Mouse (Mus musculus): ENCODE results near the gene Med27. TPM values are rescaled to one million over a fixed set of nuclear protein-coding genes. Genes with fewer than 3 reads are reported as not detected.

Gene Med27
- polyA plus RNA-seq, 1 experiment, result 25.9 TPM

- Histone ChIP-seq H3K4me1 (ENCODE audit: control insufficient read depth, insufficient read depth, low read length) (no peaks in the 10 kb centered on the region), H3K27ac (ENCODE audit: insufficient read depth, low read depth, low read length) (no peak overlapping the region), H3K4me3 (ENCODE audit: insufficient read depth, low read depth, low read length) (no peak overlapping the region), H3K36me3 (ENCODE audit: control insufficient read depth, insufficient read depth, low read length) (no peaks in the 10 kb centered on the region), H3K27me3 (replicated peaks; ENCODE audit: control insufficient read depth, insufficient read depth, low read length) (no peaks in the 10 kb centered on the region)
- no peak for DNase-seq
- WGBS, result 87% methylated on average over 9 of the region's 9 CpGs
- no peak for TF ChIP-seq POLR2A (IDR thresholded peaks at IDR 0.05; ENCODE audit: low read depth, low read length)
- TF ChIP-seq CTCF (conservative IDR thresholded peaks at IDR 0.05; ENCODE audit: insufficient read depth, insufficient read length, low read depth, low read length), result no peak
Observed at GRCm38 (mm10) chr2:29456631-29457320, 110.2 kb downstream of the Med27 start.

- Histone ChIP-seq H3K4me1 (ENCODE audit: control insufficient read depth, insufficient read depth, low read length) (peaks cover 2% of the 10 kb centered on the region; the same call in 1 of the 2 replicates), H3K27me3 (replicated peaks; ENCODE audit: control insufficient read depth, insufficient read depth, low read length) (no peaks in the 10 kb centered on the region), H3K36me3 (ENCODE audit: control insufficient read depth, insufficient read depth, low read length) (no peaks in the 10 kb centered on the region), H3K27ac (ENCODE audit: insufficient read depth, low read depth, low read length) (no peak overlapping the region), H3K4me3 (ENCODE audit: insufficient read depth, low read depth, low read length) (no peak overlapping the region)
- no peak for TF ChIP-seq POLR2A (IDR thresholded peaks at IDR 0.05; ENCODE audit: low read depth, low read length)
- no peak for TF ChIP-seq CTCF (conservative IDR thresholded peaks at IDR 0.05; ENCODE audit: insufficient read depth, insufficient read length, low read depth, low read length)
- DNase-seq, result no peak
- WGBS, result 78% methylated on average over 2 of the region's 2 CpGs
Observed at GRCm38 (mm10) chr2:29457677-29458076, 111.1 kb downstream of the Med27 start.

- WGBS, result 92% methylated on average over 3 of the region's 3 CpGs
- TF ChIP-seq POLR2A (IDR thresholded peaks at IDR 0.05; ENCODE audit: low read depth, low read length), result no peak
- TF ChIP-seq CTCF (conservative IDR thresholded peaks at IDR 0.05; ENCODE audit: insufficient read depth, insufficient read length, low read depth, low read length), result no peak
- no peaks in the 10 kb centered on the region for H3K36me3 ChIP-seq (ENCODE audit: control insufficient read depth, insufficient read depth, low read length)
- H3K4me1 ChIP-seq (ENCODE audit: control insufficient read depth, insufficient read depth, low read length), result peaks cover 8% of the 10 kb centered on the region; the same call in 1 of the 2 replicates
- no peak overlapping the region for H3K4me3 ChIP-seq (ENCODE audit: insufficient read depth, low read depth, low read length)
- no peak for DNase-seq
- H3K27ac ChIP-seq (ENCODE audit: insufficient read depth, low read depth, low read length), result no peak overlapping the region
- no peaks in the 10 kb centered on the region for H3K27me3 ChIP-seq (replicated peaks; ENCODE audit: control insufficient read depth, insufficient read depth, low read length)
Observed at GRCm38 (mm10) chr2:29458346-29458950, 111.8 kb downstream of the Med27 start.

- peaks cover 10% of the 10 kb centered on the region; the same call in 1 of the 2 replicates for H3K4me1 ChIP-seq (ENCODE audit: control insufficient read depth, insufficient read depth, low read length)
- TF ChIP-seq CTCF (conservative IDR thresholded peaks at IDR 0.05; ENCODE audit: insufficient read depth, insufficient read length, low read depth, low read length) (no peak), POLR2A (IDR thresholded peaks at IDR 0.05; ENCODE audit: low read depth, low read length) (no peak)
- H3K27ac ChIP-seq (ENCODE audit: insufficient read depth, low read depth, low read length), result no peak overlapping the region
- no peaks in the 10 kb centered on the region for H3K27me3 ChIP-seq (replicated peaks; ENCODE audit: control insufficient read depth, insufficient read depth, low read length)
- 89% methylated on average over 1 of the region's 1 CpGs for WGBS
- no peak overlapping the region for H3K4me3 ChIP-seq (ENCODE audit: insufficient read depth, low read depth, low read length)
- no peaks in the 10 kb centered on the region for H3K36me3 ChIP-seq (ENCODE audit: control insufficient read depth, insufficient read depth, low read length)
- DNase-seq, result no peak
Observed at GRCm38 (mm10) chr2:29459648-29460047, 113.0 kb downstream of the Med27 start.

- no peaks in the 10 kb centered on the region for H3K36me3 ChIP-seq (ENCODE audit: control insufficient read depth, insufficient read depth, low read length)
- WGBS, result 91% methylated on average over 2 of the region's 2 CpGs
- peaks cover 10% of the 10 kb centered on the region; the same call in 1 of the 2 replicates for H3K4me1 ChIP-seq (ENCODE audit: control insufficient read depth, insufficient read depth, low read length)
- no peak overlapping the region for H3K27ac ChIP-seq (ENCODE audit: insufficient read depth, low read depth, low read length)
- TF ChIP-seq CTCF (conservative IDR thresholded peaks at IDR 0.05; ENCODE audit: insufficient read depth, insufficient read length, low read depth, low read length), result no peak
- TF ChIP-seq POLR2A (IDR thresholded peaks at IDR 0.05; ENCODE audit: low read depth, low read length), result no peak
- no peak overlapping the region for H3K4me3 ChIP-seq (ENCODE audit: insufficient read depth, low read depth, low read length)
- no peaks in the 10 kb centered on the region for H3K27me3 ChIP-seq (replicated peaks; ENCODE audit: control insufficient read depth, insufficient read depth, low read length)
- DNase-seq, result no peak
Observed at GRCm38 (mm10) chr2:29461841-29462240, 115.2 kb downstream of the Med27 start.

- 61% methylated on average over 6 of the region's 6 CpGs for WGBS
- Histone ChIP-seq H3K4me3 (ENCODE audit: insufficient read depth, low read depth, low read length) (no peak overlapping the region), H3K27me3 (replicated peaks; ENCODE audit: control insufficient read depth, insufficient read depth, low read length) (no peaks in the 10 kb centered on the region), H3K27ac (ENCODE audit: insufficient read depth, low read depth, low read length) (no peak overlapping the region), H3K36me3 (ENCODE audit: control insufficient read depth, insufficient read depth, low read length) (no peaks in the 10 kb centered on the region), H3K4me1 (ENCODE audit: control insufficient read depth, insufficient read depth, low read length) (peaks cover 10% of the 10 kb centered on the region; the same call in 1 of the 2 replicates)
- TF ChIP-seq CTCF (conservative IDR thresholded peaks at IDR 0.05; ENCODE audit: insufficient read depth, insufficient read length, low read depth, low read length) (no peak), POLR2A (IDR thresholded peaks at IDR 0.05; ENCODE audit: low read depth, low read length) (no peak)
- DNase-seq, result peak; percentile 61
Observed at GRCm38 (mm10) chr2:29463039-29463585, 116.5 kb downstream of the Med27 start.

All from kidney, adult 2 months (tissue).